Mouse (Mus musculus) embryonic facial prominence, embryonic 10.5 days (tissue): ENCODE data around the gene Smpd2. TPM values are rescaled to one million over a fixed set of nuclear protein-coding genes. Genes with fewer than 3 reads are reported as not detected.

Experiments used
- DNase-seq: peaks from one replicate; pipeline ENCODE4 v3.0.0-alpha.2; 2017; ENCODE audit warnings: low spot score
- H3K27ac ChIP-seq: fragments of 300-500 bp; sonication (generic); replicated peaks from 2 replicates; pipeline ENCODE4 v1.5.1; 2016; ENCODE audit warnings: mild to moderate bottlenecking
- H3K27me3 ChIP-seq: fragments of 300-500 bp; sonication (generic); replicated peaks from 2 replicates; pipeline ENCODE4 v1.6.1; 2016; ENCODE audit warnings: low read depth, mild to moderate bottlenecking; ENCODE audit not compliant: poor library complexity, severe bottlenecking
- H3K36me3 ChIP-seq: fragments of 300-500 bp; sonication (generic); replicated peaks from 2 replicates; pipeline ENCODE4 v1.6.1; 2016; ENCODE audit warnings: mild to moderate bottlenecking, moderate library complexity
- H3K4me1 ChIP-seq: fragments of 300-500 bp; sonication (generic); 2 replicates; pipeline ENCODE4 v1.6.1; 2016
- H3K4me3 ChIP-seq: fragments of 300-500 bp; sonication (generic); 2 replicates; pipeline ENCODE4 v1.5.1; 2016; ENCODE audit warnings: mild to moderate bottlenecking, moderate library complexity
- H3K9me3 ChIP-seq: fragments of 300-500 bp; sonication (generic); 2 replicates; pipeline ENCODE4 v1.6.1; 2016; ENCODE audit warnings: mild to moderate bottlenecking
- WGBS: fragments of 180-500 bp; shearing (Covaris S2); methylation state at CpG from one replicate; pipeline ENCODE4 v1.1.7; 2016; 5-methylcytosine and 5-hydroxymethylcytosine counted together
- polyA plus RNA-seq: library from polyadenylated mRNA; unstranded; fragments of >200 nt; fragmentation: Nextera tagmentation; extraction: Ambion mirVana; gene quantifications from 2 replicates; pipeline ENCODE4 v1.2.1, GENCODE M21; 2016

Smpd2 gene
- polyA plus RNA-seq, 1 experiment from 2014 or later, result 65.7 TPM

GRCm38 (mm10) chr10:41467325-41467724 lies 22.8 kb downstream of the Smpd2 start:
- Histone ChIP-seq H3K27me3 (no peaks in the 10 kb centered on the region), H3K36me3 (peaks cover 42% of the 10 kb centered on the region), H3K4me1 (no peaks in the 10 kb centered on the region), H3K9me3 (no peaks in the 10 kb centered on the region), H3K27ac (no peak overlapping the region), H3K4me3 (no peak overlapping the region)
- 41% methylated on average over 6 of the region's 6 CpGs for WGBS
- DNase-seq, result no peak

GRCm38 (mm10) chr10:41464401-41464955 lies 25.7 kb downstream of the Smpd2 start:
- Histone ChIP-seq H3K27ac (no peak overlapping the region), H3K36me3 (peaks cover 61% of the 10 kb centered on the region)
- no peak for DNase-seq

GRCm38 (mm10) chr10:41461057-41461722 lies 29.0 kb downstream of the Smpd2 start:
- Histone ChIP-seq H3K27me3 (no peaks in the 10 kb centered on the region), H3K9me3 (no peaks in the 10 kb centered on the region), H3K27ac (no peak overlapping the region), H3K36me3 (peaks cover 75% of the 10 kb centered on the region), H3K4me1 (peaks cover 3% of the 10 kb centered on the region), H3K4me3 (no peak overlapping the region)
- DNase-seq, result no peak
- WGBS, result 88% methylated on average over 3 of the region's 3 CpGs

More at GRCm38 (mm10) chr10:41464401-41464955, 25.7 kb downstream of the Smpd2 start:
- WGBS, result 52% methylated on average over 15 of the region's 15 CpGs
- H3K4me3 ChIP-seq, result no peak overlapping the region
- H3K4me1 ChIP-seq, result peaks cover 3% of the 10 kb centered on the region
- no peaks in the 10 kb centered on the region for H3K9me3 ChIP-seq
- H3K27me3 ChIP-seq, result no peaks in the 10 kb centered on the region

GRCm38 (mm10) chr10:41460501-41460900 lies 29.7 kb downstream of the Smpd2 start:
- peaks cover 76% of the 10 kb centered on the region for H3K36me3 ChIP-seq
- peaks cover 3% of the 10 kb centered on the region for H3K4me1 ChIP-seq
- H3K27ac ChIP-seq, result no peak overlapping the region
- WGBS, result 24% methylated on average over 2 of the region's 2 CpGs
- DNase-seq, result no peak
- no peaks in the 10 kb centered on the region for H3K9me3 ChIP-seq
- no peak overlapping the region for H3K4me3 ChIP-seq
- H3K27me3 ChIP-seq, result no peaks in the 10 kb centered on the region

GRCm38 (mm10) chr10:41459990-41460389 lies 30.2 kb downstream of the Smpd2 start:
- no peak for DNase-seq
- Histone ChIP-seq H3K27ac (no peak overlapping the region), H3K9me3 (no peaks in the 10 kb centered on the region), H3K36me3 (peaks cover 77% of the 10 kb centered on the region), H3K4me1 (peaks cover 3% of the 10 kb centered on the region), H3K27me3 (no peaks in the 10 kb centered on the region), H3K4me3 (no peak overlapping the region)
- 79% methylated on average over 4 of the region's 4 CpGs for WGBS

- no peaks in the 10 kb centered on the region for H3K27me3 ChIP-seq
- no peak overlapping the region for H3K27ac ChIP-seq
- H3K36me3 ChIP-seq, result peaks cover 56% of the 10 kb centered on the region
- no peak overlapping the region for H3K4me3 ChIP-seq
- WGBS, result 92% methylated on average over 3 of the region's 3 CpGs
- DNase-seq, result no peak
- H3K4me1 ChIP-seq, result peaks cover 26% of the 10 kb centered on the region
- no peaks in the 10 kb centered on the region for H3K9me3 ChIP-seq
Measured at GRCm38 (mm10) chr10:41452791-41453190, 37.4 kb downstream of the Smpd2 start.

- Histone ChIP-seq H3K4me3 (peak overlapping the region; percentile 81; the same call in 1 of the 2 replicates), H3K9me3 (no peaks in the 10 kb centered on the region), H3K4me1 (peaks cover 26% of the 10 kb centered on the region), H3K27ac (no peak overlapping the region), H3K27me3 (no peaks in the 10 kb centered on the region), H3K36me3 (peaks cover 49% of the 10 kb centered on the region)
- DNase-seq, result no peak
- 89% methylated on average over 9 of the region's 9 CpGs for WGBS
Measured at GRCm38 (mm10) chr10:41451656-41452055, 38.5 kb downstream of the Smpd2 start.

- peak overlapping the region; percentile 81 for H3K4me3 ChIP-seq
- peak overlapping the region; percentile 87 for H3K27ac ChIP-seq
- peaks cover 26% of the 10 kb centered on the region for H3K4me1 ChIP-seq
- H3K27me3 ChIP-seq, result no peaks in the 10 kb centered on the region
- H3K36me3 ChIP-seq, result peaks cover 42% of the 10 kb centered on the region
- DNase-seq, result no peak
- no peaks in the 10 kb centered on the region for H3K9me3 ChIP-seq
- 57% methylated on average over 18 of the region's 18 CpGs for WGBS
Measured at GRCm38 (mm10) chr10:41450780-41451522, 39.2 kb downstream of the Smpd2 start.

GRCm38 (mm10) chr10:41450137-41450670 lies 40.0 kb downstream of the Smpd2 start, which contains the start of gene Zbtb24:
Zbtb24 (plus strand) TSS chr10:41450383.
- Histone ChIP-seq H3K27me3 (no peaks in the 10 kb centered on the region), H3K36me3 (peaks cover 34% of the 10 kb centered on the region), H3K4me1 (peaks cover 26% of the 10 kb centered on the region), H3K9me3 (no peaks in the 10 kb centered on the region), H3K4me3 (peak within 1 kb of the TSS; percentile 81), H3K27ac (peak within 1 kb of the TSS; percentile 87)
- WGBS, result under 1% methylated on average over 49 of the region's 49 CpGs
- peak; percentile 97 for DNase-seq

GRCm38 (mm10) chr10:41449684-41450083 lies 40.5 kb downstream of the Smpd2 start:
- H3K27me3 ChIP-seq, result no peaks in the 10 kb centered on the region
- H3K4me1 ChIP-seq, result peaks cover 26% of the 10 kb centered on the region
- peak overlapping the region; percentile 87 for H3K27ac ChIP-seq
- H3K36me3 ChIP-seq, result peaks cover 31% of the 10 kb centered on the region
- peak overlapping the region; percentile 81 for H3K4me3 ChIP-seq
- 12% methylated on average over 14 of the region's 14 CpGs for WGBS
- DNase-seq, result peak; percentile 39
- no peaks in the 10 kb centered on the region for H3K9me3 ChIP-seq

- DNase-seq, result no peak
- WGBS, result 79% methylated on average over 1 of the region's 1 CpGs
Measured at GRCm38 (mm10) chr10:41448216-41448615, 42.0 kb downstream of the Smpd2 start.

More at GRCm38 (mm10) chr10:41448216-41448615, 42.0 kb downstream of the Smpd2 start:
- no peak overlapping the region for H3K4me3 ChIP-seq
- no peak overlapping the region for H3K27ac ChIP-seq
- no peaks in the 10 kb centered on the region for H3K27me3 ChIP-seq
- H3K36me3 ChIP-seq, result peaks cover 17% of the 10 kb centered on the region
- H3K4me1 ChIP-seq, result peaks cover 23% of the 10 kb centered on the region
- no peaks in the 10 kb centered on the region for H3K9me3 ChIP-seq
